Mouse (Mus musculus) midbrain, postnatal 0 days (tissue): ENCODE measurements around the gene Tubgcp5. TPM values are rescaled to one million over a fixed set of nuclear protein-coding genes. Genes with fewer than 3 reads are reported as not detected.

Experiments used
- ATAC-seq: fragments of 200-750 bp; cut with Nextera tagmentation; 2 replicates; pipeline ENCODE4 v1.8.0; 2017; ENCODE audit warnings: moderate number of reproducible peaks, mild to moderate bottlenecking, moderate TSS enrichment, moderate library complexity; ENCODE audit not compliant: low FRiP score
- DNase-seq: peaks from one replicate; pipeline ENCODE4 v3.0.0-alpha.2; 2015; ENCODE audit warnings: low spot score
- H3K27ac ChIP-seq: fragments of 300-500 bp; sonication (generic); 2 replicates; pipeline ENCODE4 v1.5.1; 2014; ENCODE audit warnings: low read depth, mild to moderate bottlenecking, low read length, mixed read lengths
- H3K27me3 ChIP-seq: fragments of 300-500 bp; sonication (generic); 2 replicates; pipeline ENCODE4 v1.6.1; 2014; ENCODE audit warnings: low read length, control low read depth, mixed read lengths; ENCODE audit not compliant: insufficient read depth
- H3K36me3 ChIP-seq: fragments of 300-500 bp; sonication (generic); 2 replicates; pipeline ENCODE4 v1.6.1; 2014; ENCODE audit warnings: low read length, control low read depth, mixed read lengths; ENCODE audit not compliant: insufficient read depth
- H3K4me1 ChIP-seq: fragments of 300-500 bp; sonication (generic); 2 replicates; pipeline ENCODE4 v1.6.1; 2014; ENCODE audit warnings: mild to moderate bottlenecking, control low read depth, antibody characterized with exemption, low read length, mixed read lengths; ENCODE audit not compliant: insufficient read depth
- H3K4me2 ChIP-seq: fragments of 300-500 bp; sonication (generic); 2 replicates; pipeline ENCODE4 v1.6.1; 2014; ENCODE audit warnings: low read depth, mild to moderate bottlenecking, low read length, mixed read lengths; ENCODE audit not compliant: poor library complexity, severe bottlenecking
- H3K4me3 ChIP-seq: fragments of 300-500 bp; sonication (generic); 2 replicates; pipeline ENCODE4 v1.5.1; 2014; ENCODE audit warnings: low read depth, mild to moderate bottlenecking, low read length, moderate library complexity
- H3K9ac ChIP-seq: fragments of 300-500 bp; sonication (generic); replicated peaks from 2 replicates; pipeline ENCODE4 v1.6.1; 2014; ENCODE audit warnings: mild to moderate bottlenecking, low read length, moderate library complexity, mixed read lengths; ENCODE audit not compliant: poor library complexity, severe bottlenecking
- H3K9me3 ChIP-seq: fragments of 300-500 bp; sonication (generic); 2 replicates; pipeline ENCODE4 v1.6.1; 2016; ENCODE audit warnings: low read length, control low read depth
- CTCF ChIP-seq: IDR thresholded peaks from 2 replicates; pipeline ENCODE4 v1.5.1; 2016; ENCODE audit warnings: antibody characterized with exemption, mild to moderate bottlenecking
- WGBS: fragments of 180-500 bp; shearing (Covaris S2); extraction: QIAGEN DNeasy Blood & Tissue Kit; methylation state at CpG from one replicate; pipeline ENCODE4 v1.1.7; 2014; 5-methylcytosine and 5-hydroxymethylcytosine counted together
- polyA plus RNA-seq: library from polyadenylated mRNA; unstranded; fragments of >200 nt; fragmentation: Nextera tagmentation; extraction: Ambion mirVana; gene quantifications from 2 replicates; pipeline ENCODE4 v1.2.1, GENCODE M21; 2015
- total RNA-seq: library from RNA; depleted of rRNA; stranded (reverse); fragments of >200 nt; gene quantifications from 2 replicates; pipeline ENCODE4 v1.2.3, GENCODE M21; 2014

The Tubgcp5 gene
- total and polyA plus RNA-seq, 2 experiments from 2014 or later: 17.8 to 21.5 TPM

DNA sequence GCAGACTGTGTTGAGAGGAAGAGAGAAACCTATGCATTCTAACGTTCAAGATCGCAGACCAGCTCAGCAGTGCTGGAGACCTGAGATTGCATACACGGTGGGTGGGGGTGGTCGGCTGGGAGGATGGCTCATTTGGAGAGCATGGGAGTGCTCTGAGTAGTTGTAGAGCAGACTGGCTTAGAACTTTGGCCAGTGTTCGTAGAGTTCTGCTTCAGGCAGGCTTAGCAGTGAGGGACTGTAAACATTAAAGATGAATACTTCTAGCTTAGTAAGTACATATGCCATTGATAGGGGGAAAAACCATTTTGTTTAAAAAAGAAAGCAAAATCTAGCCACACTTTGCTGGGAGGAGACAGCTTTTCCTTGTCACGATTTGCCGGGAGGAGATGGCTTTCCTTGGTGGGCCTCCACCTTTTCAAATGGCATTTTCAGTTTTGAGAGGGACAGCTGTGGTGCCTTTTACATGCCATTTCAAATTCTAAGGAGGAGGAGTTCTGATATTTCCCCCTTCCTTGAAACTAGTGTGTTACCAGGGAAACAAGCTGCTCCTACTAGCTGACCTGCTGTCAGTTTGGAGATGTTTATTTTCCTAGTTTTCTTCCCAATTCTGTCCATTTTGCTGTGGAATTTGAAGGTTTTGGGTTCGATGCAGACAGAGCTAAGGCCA lies 71.9 kb downstream of the Tubgcp5 start:
- Histone ChIP-seq H3K4me2 (no peak overlapping the region), H3K27me3 (no peaks in the 10 kb centered on the region), H3K9ac (no peak overlapping the region), H3K36me3 (no peaks in the 10 kb centered on the region), H3K27ac (no peak overlapping the region), H3K4me1 (no peaks in the 10 kb centered on the region), H3K4me3 (no peak overlapping the region), H3K9me3 (no peaks in the 10 kb centered on the region)
- 76% methylated on average over 8 of the region's 8 CpGs for WGBS
- no peak for TF ChIP-seq CTCF
- ATAC-seq: no peak
- DNase-seq: no peak

DNA sequence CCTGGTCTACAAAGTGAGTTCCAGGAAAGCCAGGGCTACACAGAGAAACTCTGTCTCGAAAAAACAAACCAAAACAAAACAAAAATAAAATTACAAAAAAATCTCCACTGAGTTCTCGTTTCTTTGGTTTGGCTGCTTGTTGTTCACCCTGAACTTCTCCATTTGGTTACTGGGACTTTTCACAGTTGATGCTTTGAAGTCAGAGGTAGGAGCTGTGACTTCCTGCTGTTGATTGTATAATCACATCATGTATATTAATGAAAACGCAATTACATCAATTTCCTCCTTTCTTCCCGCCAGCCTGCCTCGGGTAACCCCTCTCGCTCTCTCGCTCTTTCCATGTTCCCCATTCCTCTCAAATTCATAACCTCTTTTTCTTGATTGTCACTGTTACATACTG lies 74.3 kb downstream of the Tubgcp5 start:
- Histone ChIP-seq H3K27ac (no peak overlapping the region), H3K9ac (no peak overlapping the region), H3K4me3 (no peak overlapping the region), H3K27me3 (no peaks in the 10 kb centered on the region), H3K4me1 (no peaks in the 10 kb centered on the region), H3K9me3 (no peaks in the 10 kb centered on the region), H3K4me2 (no peak overlapping the region), H3K36me3 (peaks cover 5% of the 10 kb centered on the region; the same call in 1 of the 2 replicates)
- DNase-seq (no peak), ATAC-seq (no peak)
- 73% methylated on average over 7 of the region's 7 CpGs for WGBS
- no peak for TF ChIP-seq CTCF

DNA sequence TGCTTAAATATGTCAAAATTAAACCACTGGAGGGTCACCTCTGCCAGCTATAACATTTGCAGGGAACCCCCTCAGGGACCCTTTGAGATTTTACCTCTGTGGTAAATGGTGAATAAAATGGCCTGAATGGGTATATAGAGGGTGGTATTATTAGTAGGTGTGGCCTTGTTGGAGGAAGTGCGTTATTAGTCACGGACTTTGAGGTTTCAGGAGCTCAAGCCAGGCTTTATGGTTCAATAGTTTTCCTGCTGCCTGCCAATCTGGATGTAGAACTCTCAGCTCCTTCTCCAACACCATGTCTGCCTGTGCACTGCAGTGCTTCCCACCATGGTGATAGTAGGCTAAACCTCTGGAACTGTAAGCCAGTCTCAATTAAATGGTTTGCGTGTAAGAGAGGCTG lies 75.3 kb downstream of the Tubgcp5 start:
- ATAC-seq: no peak
- Histone ChIP-seq H3K4me2 (no peak overlapping the region), H3K27ac (no peak overlapping the region), H3K27me3 (no peaks in the 10 kb centered on the region), H3K9ac (no peak overlapping the region), H3K4me1 (no peaks in the 10 kb centered on the region), H3K4me3 (no peak overlapping the region), H3K9me3 (no peaks in the 10 kb centered on the region), H3K36me3 (peaks cover 15% of the 10 kb centered on the region)
- DNase-seq: no peak
- 71% methylated on average over 3 of the region's 3 CpGs for WGBS
- TF ChIP-seq CTCF: no peak

DNA sequence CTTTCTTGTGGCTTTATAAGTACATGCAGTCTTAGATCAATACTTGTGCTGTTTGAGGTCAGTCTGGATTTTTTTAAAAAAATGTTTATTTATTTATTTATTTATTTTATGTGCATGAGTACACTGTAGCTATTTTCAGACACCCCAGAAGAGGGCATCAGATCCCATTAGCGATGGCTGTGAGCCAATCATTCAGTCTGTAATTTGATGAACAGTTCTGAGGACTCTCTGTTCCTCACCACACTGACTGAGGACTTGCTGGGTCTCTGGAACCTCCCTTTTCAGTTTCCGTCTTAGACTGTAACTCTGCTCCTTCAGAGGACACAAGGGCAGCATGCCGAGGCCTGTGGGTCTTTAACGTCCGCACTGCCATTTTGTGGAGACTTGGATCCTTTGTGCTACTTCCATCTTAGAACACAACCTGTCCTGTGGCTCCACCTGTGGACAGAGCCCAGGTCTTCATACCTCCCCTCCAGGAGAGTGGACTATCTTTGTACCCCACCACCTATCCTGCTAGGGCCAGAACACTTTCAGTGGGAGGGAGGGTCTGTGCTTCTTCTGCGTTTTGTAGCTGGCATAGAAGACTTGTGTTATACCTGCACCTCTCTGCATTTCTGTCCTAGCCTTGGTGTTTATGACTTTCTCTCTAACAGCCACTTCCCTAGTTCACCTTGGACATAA lies 76.5 kb downstream of the Tubgcp5 start:
- peaks cover 23% of the 10 kb centered on the region for H3K36me3 ChIP-seq
- no peak overlapping the region for H3K4me2 ChIP-seq
- H3K27me3 ChIP-seq: no peaks in the 10 kb centered on the region
- 87% methylated on average over 6 of the region's 6 CpGs for WGBS
- H3K9ac ChIP-seq: no peak overlapping the region
- TF ChIP-seq CTCF: peak; percentile 15; the same call in 1 of the 2 replicates
- DNase-seq (peak; percentile 57), ATAC-seq (no peak)
- H3K4me3 ChIP-seq: no peak overlapping the region
- no peaks in the 10 kb centered on the region for H3K4me1 ChIP-seq
- no peaks in the 10 kb centered on the region for H3K9me3 ChIP-seq
- H3K27ac ChIP-seq: no peak overlapping the region

DNA sequence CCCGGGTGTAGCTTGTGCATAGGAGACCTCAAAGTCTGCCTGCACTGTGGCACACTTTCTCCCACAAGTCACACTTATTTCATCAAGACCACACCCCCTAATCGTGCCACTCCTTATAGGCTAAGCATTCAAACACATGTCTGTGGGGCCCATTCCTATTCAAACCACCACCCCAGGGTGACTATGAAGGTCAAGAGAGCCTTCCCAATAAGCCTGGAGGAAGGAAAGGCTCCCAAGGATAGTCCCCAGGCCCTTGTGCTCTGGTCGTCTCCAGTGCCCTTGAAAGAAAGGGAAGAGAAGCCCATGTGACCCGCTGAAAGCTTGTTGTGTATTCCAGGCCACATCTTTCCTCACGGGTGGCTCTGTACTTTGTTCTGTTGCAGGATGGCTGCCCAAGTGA lies 77.5 kb downstream of the Tubgcp5 start:
- Histone ChIP-seq H3K36me3 (peaks cover 23% of the 10 kb centered on the region), H3K27me3 (no peaks in the 10 kb centered on the region), H3K27ac (no peak overlapping the region), H3K9ac (no peak overlapping the region), H3K4me2 (no peak overlapping the region), H3K9me3 (no peaks in the 10 kb centered on the region), H3K4me1 (no peaks in the 10 kb centered on the region), H3K4me3 (no peak overlapping the region)
- 69% methylated on average over 5 of the region's 5 CpGs for WGBS
- ATAC-seq (no peak), DNase-seq (no peak)
- no peak for TF ChIP-seq CTCF

DNA sequence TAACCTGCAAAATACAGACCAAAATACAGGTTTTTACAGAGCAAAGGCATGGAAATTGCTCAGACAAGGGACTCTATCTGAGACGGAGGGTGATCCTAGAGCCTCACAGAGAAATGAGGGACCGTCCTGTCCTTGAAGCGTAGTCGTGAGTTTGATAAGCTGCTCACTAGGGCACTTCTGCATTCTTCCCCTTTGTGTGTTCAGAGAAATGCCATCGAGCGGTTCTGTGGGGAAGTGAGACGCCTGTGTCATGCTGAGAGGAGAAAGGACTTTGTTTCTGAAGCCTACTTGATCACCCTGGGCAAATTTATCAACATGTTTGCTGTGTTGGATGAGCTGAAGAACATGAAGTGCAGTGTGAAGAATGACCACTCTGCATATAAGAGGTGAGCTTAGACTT lies 80.7 kb downstream of the Tubgcp5 start:
- DNase-seq (no peak), ATAC-seq (no peak)
- no peak overlapping the region for H3K9ac ChIP-seq
- no peaks in the 10 kb centered on the region for H3K27me3 ChIP-seq
- no peak overlapping the region for H3K4me3 ChIP-seq
- no peak overlapping the region for H3K4me2 ChIP-seq
- H3K27ac ChIP-seq: no peak overlapping the region
- no peaks in the 10 kb centered on the region for H3K9me3 ChIP-seq
- 83% methylated on average over 7 of the region's 7 CpGs for WGBS
- H3K36me3 ChIP-seq: peaks cover 47% of the 10 kb centered on the region
- no peak for TF ChIP-seq CTCF
- no peaks in the 10 kb centered on the region for H3K4me1 ChIP-seq
